Mouse (Mus musculus) heart, embryonic 13.5 days (tissue): ENCODE measurements around the gene Camkk1. TPM values are rescaled to one million over a fixed set of nuclear protein-coding genes. Genes with fewer than 3 reads are reported as not detected.

Experiments
- ATAC-seq: fragments of 200-750 bp; cut with Nextera tagmentation; 2 replicates; pipeline ENCODE4 v1.8.0; 2017; ENCODE audit warnings: moderate TSS enrichment; ENCODE audit not compliant: insufficient number of reproducible peaks, low FRiP score, low TSS enrichment; ENCODE audit errors: extremely low read depth
- H3K27ac ChIP-seq: fragments of 300-500 bp; sonication (generic); replicated peaks from 2 replicates; pipeline ENCODE4 v1.5.1; 2015; ENCODE audit warnings: moderate library complexity, mild to moderate bottlenecking, inconsistent platforms
- H3K27me3 ChIP-seq: fragments of 300-500 bp; sonication (generic); replicated peaks from 2 replicates; pipeline ENCODE4 v1.6.1; 2015; ENCODE audit warnings: mild to moderate bottlenecking, inconsistent platforms
- H3K36me3 ChIP-seq: fragments of 300-500 bp; sonication (generic); 2 replicates; pipeline ENCODE4 v1.6.1; 2015; ENCODE audit warnings: mild to moderate bottlenecking, inconsistent platforms
- H3K4me1 ChIP-seq: fragments of 300-500 bp; sonication (generic); 2 replicates; pipeline ENCODE4 v1.6.1; 2015; ENCODE audit warnings: inconsistent platforms
- H3K4me2 ChIP-seq: fragments of 300-500 bp; sonication (generic); 2 replicates; pipeline ENCODE4 v1.6.1; 2015; ENCODE audit warnings: inconsistent platforms, mild to moderate bottlenecking, moderate library complexity
- H3K4me3 ChIP-seq: fragments of 300-500 bp; sonication (generic); 2 replicates; pipeline ENCODE4 v1.5.1; 2015; ENCODE audit warnings: moderate library complexity, mild to moderate bottlenecking, inconsistent platforms
- H3K9ac ChIP-seq: fragments of 300-500 bp; sonication (generic); 2 replicates; pipeline ENCODE4 v1.6.1; 2015; ENCODE audit warnings: inconsistent platforms, mild to moderate bottlenecking, moderate library complexity
- H3K9me3 ChIP-seq: fragments of 300-500 bp; sonication (generic); 2 replicates; pipeline ENCODE4 v1.6.1; 2016; ENCODE audit warnings: inconsistent platforms
- WGBS: fragments of 180-500 bp; shearing (Covaris S2); methylation state at CpG from one replicate; pipeline ENCODE4 v1.1.7; 2015; ENCODE audit warnings: mixed read lengths; 5-methylcytosine and 5-hydroxymethylcytosine counted together
- polyA plus RNA-seq: library from polyadenylated mRNA; unstranded; fragments of >200 nt; fragmentation: Nextera tagmentation; extraction: Ambion mirVana; gene quantifications from 2 replicates; pipeline ENCODE4 v1.2.1, GENCODE M21; 2015

Camkk1 gene
- polyA plus RNA-seq, 1 experiment from 2014 or later = 2.2 TPM

DNA sequence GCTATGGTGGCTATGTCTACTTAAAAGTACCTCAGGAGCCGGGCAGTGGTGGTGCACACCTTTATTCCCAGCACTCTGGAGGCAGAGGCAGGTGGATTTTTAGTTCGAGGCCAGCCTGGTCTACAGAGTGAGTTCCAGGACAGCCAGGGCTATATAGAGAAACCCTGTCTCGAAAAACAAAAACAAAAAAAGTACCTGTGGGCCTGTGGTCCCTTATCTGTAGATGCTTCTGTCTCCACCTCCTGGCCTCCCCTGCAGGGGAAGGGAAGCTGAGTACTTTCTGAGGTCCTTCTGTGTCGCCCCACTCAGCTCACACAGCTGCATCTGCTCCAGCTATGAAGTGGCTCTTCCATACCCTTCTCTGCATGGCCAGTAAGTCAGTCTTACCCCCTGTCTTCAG, 71.5 kb downstream of the Camkk1 start, which contains the start of gene Itgae:
Gene Itgae (plus strand): TSS at position 301 of the 400 bp plus-strand sequence.
- Histone ChIP-seq H3K27ac (no peak within 1 kb of the TSS), H3K4me3 (no peak within 1 kb of the TSS), H3K9ac (no peak within 1 kb of the TSS), H3K9me3 (no peaks in the 10 kb centered on the region), H3K4me2 (no peak within 1 kb of the TSS), H3K36me3 (0 out of 2 replicates have a peak, but pooled peaks cover 4% of the 10 kb centered on the region), H3K4me1 (peaks cover 36% of the 10 kb centered on the region), H3K27me3 (no peaks in the 10 kb centered on the region)
- WGBS = 67% methylated on average over 4 of the region's 4 CpGs
- ATAC-seq = no peak

DNA sequence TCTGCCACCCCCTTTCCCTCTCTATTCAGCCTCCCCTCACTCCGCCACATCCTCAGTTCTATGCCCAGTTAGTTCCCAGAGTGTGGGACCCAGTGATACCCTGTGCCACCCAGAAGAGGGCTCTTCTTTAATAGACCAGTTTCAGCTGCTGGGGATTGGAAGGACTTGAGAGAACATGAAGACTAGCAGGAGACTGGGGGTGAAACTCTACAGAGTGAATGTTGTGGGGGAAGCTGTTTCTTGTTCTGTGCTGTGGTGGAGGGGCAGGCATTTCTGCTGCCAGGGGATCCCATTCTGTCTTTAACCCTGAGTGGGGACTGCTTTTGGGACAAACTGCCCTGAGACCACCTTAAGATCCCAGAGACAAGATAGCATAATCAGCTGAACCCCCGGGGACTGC, 72.0 kb downstream of the Camkk1 start:
- no peaks in the 10 kb centered on the region for H3K27me3 ChIP-seq
- no peaks in the 10 kb centered on the region for H3K9me3 ChIP-seq
- no peak overlapping the region for H3K9ac ChIP-seq
- no peak overlapping the region for H3K4me2 ChIP-seq
- H3K4me3 ChIP-seq = no peak overlapping the region
- ATAC-seq = no peak
- H3K4me1 ChIP-seq = peaks cover 31% of the 10 kb centered on the region
- WGBS = 74% methylated on average over 2 of the region's 2 CpGs
- no peak overlapping the region for H3K27ac ChIP-seq
- H3K36me3 ChIP-seq = 0 out of 2 replicates have a peak, but pooled peaks cover 4% of the 10 kb centered on the region

Other genes starting within 250 kb of the Camkk1 start
- gene Cyb5d2, start 222.9 kb upstream of the Camkk1 start, polyA plus RNA-seq = 4.9 and 6.7 TPM in 2 replicates
- 5.9 and 6.5 TPM in 2 replicates for gene Zzef1, start 222.8 kb upstream of the Camkk1 start, polyA plus RNA-seq
- gene Atp2a3, start 57.8 kb upstream of the Camkk1 start, polyA plus RNA-seq = 3.9 and 4.0 TPM in 2 replicates
- 2.1 and 2.3 TPM in 2 replicates for gene P2rx1, start 19.9 kb upstream of the Camkk1 start, polyA plus RNA-seq
- gene Ncbp3, start 28.8 kb downstream of the Camkk1 start, polyA plus RNA-seq = 9.9 TPM in 2 replicates
- 0.24 and 0.27 TPM in 2 replicates for gene Itgae, start 71.6 kb downstream of the Camkk1 start, polyA plus RNA-seq
- gene Haspin, start 119.3 kb downstream of the Camkk1 start, polyA plus RNA-seq = 11.5 and 11.9 TPM in 2 replicates
- gene P2rx5, start 141.4 kb downstream of the Camkk1 start, polyA plus RNA-seq = 1.1 and 2.0 TPM in 2 replicates
- gene Emc6, start 158.0 kb downstream of the Camkk1 start, polyA plus RNA-seq = 93.0 and 101 TPM in 2 replicates
- 236 and 262 TPM in 2 replicates for gene Tax1bp3, start 158.1 kb downstream of the Camkk1 start, polyA plus RNA-seq
- 11.0 and 11.7 TPM in 2 replicates for gene Ctns, start 180.0 kb downstream of the Camkk1 start, polyA plus RNA-seq
- gene Shpk, start 180.5 kb downstream of the Camkk1 start, polyA plus RNA-seq = 0.56 and 0.60 TPM in 2 replicates
- gene Trpv1, start 215.3 kb downstream of the Camkk1 start, polyA plus RNA-seq = not detected in 2 replicates
- 0.05 TPM in 1 of 2 replicates, not detected in the other for gene Trpv3, start 248.4 kb downstream of the Camkk1 start, polyA plus RNA-seq